Mouse (Mus musculus) embryo, embryonic 9.5 days (tissue): ENCODE data around the gene Zfp146.
"Not testable (repeated sequence)": the region's sequence is repeated elsewhere in the genome, so short reads cannot be mapped to it uniquely, and the experiment has no call there.

Experiments
- DNase-seq: peaks from one replicate; pipeline ENCODE4 v3.0.0-alpha.2; 2017; ENCODE audit errors: extremely low spot score

Zfp146 gene

GRCm38 (mm10) chr7:30169583-30170282 is at the start of gene Zfp146:
Gene Zfp146 (minus strand): TSS chr7:30169750.
- peak; percentile 94 for DNase-seq

DNA sequence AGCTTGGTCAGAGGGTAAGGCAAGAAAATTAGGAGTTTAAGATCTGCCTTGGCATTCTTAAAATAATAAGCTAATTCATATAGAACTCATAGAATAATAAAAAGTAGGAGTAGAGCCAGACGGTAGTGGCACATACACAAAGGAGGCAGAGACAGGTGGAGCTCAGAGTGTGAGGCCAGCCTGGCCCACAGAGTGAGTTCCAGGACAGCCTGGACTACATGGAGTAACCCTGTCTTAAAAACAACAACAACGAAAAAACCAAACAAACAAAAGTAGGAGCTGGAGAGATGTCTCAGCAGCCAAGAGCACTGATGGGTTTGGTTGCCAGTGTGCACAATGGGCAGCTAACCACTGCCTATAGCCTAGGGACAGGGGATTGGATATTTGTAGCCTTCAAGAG is 47.7 kb upstream of the Zfp146 start:
- no peak for DNase-seq

- DNase-seq = peak; percentile 87
Observed at GRCm38 (mm10) chr7:30216723-30217151, 47.2 kb upstream of the Zfp146 start.

- no peak for DNase-seq
Observed at GRCm38 (mm10) chr7:30215875-30216274, 46.3 kb upstream of the Zfp146 start.

DNA sequence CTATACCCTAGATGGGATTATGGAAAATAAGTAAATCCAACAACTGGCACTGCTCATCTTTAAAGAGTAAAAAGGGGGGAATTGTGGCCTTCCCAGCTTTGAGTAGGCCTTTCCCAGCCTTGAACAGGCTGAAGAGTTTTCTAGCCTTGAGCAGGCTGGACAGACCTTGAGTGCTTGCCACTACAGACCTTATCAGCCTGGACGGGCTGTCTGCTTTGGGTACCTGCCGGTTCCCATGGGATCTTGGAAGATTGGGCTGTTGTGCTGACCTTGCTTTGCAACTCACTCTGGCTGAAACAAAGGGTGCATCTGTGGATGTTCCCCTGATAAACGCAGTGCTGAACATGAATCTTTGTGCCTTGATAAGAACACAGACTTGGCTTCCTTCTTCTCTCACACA is 44.3 kb upstream of the Zfp146 start:
- no peak for DNase-seq

GRCm38 (mm10) chr7:30211025-30211424 is 41.5 kb upstream of the Zfp146 start:
- DNase-seq = no peak

- not testable (repeated sequence) for DNase-seq
Observed at GRCm38 (mm10) chr7:30206364-30206763, 36.8 kb upstream of the Zfp146 start.

- DNase-seq = peak; percentile 65
Observed at GRCm38 (mm10) chr7:30205383-30205782, 35.8 kb upstream of the Zfp146 start.

DNA sequence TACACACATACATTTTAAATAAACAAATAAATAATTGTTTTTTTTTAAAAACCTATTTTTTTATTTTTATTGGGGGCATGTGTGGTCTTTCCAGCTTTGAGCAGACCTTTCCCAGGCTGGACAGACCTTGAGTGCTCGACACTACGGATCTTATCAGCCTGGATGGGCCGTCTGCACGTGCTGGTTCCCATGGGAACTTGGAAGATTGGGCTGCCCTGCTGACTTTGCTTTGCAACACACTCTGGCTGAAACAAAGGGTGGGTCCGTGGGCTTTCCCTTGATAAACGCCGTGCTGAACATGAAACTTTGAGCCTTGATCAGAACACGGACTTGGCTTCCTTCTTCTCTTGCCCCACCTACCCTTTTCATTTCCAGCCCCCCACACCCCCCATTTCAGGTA is 34.8 kb upstream of the Zfp146 start:
- no peak for DNase-seq

DNA sequence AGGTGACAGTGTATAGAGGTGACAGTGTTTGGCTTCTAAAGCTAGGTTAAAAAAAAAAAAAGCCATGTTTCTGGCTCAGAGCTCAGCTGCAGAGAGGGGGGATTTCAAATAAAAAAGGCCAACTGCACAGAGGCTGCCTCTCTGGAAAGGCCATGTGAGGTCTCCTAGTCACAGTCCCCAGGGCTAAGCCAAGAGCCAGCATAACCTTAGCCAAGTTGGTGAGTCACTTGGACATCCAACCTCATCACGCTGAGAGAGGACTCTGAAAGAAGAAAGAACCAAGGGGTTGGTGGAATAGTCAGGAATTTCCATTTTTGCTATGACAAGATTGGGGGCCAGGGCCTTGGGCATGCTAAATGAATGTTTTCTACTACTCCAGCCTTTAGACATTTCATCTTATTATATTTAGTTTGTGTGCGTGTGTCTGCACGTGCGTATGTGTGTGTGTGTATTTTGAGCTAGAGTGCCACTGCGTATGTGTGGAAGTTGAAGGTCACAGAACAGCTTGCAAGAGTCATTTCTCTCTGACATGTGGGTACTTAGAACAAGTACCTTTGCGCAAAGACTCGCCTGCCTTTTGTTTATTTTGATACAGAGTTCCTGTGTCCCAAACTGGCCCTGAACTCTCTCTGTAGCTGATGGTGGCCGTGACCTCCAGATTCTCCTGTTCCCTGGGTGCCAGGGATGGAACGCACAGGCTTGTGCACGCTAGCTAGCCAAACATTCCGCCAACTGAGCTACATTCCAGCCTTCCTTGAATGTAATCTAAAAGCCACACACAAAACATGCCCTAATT is 33.5 kb upstream of the Zfp146 start:
- no peak for DNase-seq

- DNase-seq = not testable (repeated sequence)
Observed at GRCm38 (mm10) chr7:30200661-30201060, 31.1 kb upstream of the Zfp146 start.

- no peak for DNase-seq
Observed at GRCm38 (mm10) chr7:30200200-30200599, 30.6 kb upstream of the Zfp146 start.

DNA sequence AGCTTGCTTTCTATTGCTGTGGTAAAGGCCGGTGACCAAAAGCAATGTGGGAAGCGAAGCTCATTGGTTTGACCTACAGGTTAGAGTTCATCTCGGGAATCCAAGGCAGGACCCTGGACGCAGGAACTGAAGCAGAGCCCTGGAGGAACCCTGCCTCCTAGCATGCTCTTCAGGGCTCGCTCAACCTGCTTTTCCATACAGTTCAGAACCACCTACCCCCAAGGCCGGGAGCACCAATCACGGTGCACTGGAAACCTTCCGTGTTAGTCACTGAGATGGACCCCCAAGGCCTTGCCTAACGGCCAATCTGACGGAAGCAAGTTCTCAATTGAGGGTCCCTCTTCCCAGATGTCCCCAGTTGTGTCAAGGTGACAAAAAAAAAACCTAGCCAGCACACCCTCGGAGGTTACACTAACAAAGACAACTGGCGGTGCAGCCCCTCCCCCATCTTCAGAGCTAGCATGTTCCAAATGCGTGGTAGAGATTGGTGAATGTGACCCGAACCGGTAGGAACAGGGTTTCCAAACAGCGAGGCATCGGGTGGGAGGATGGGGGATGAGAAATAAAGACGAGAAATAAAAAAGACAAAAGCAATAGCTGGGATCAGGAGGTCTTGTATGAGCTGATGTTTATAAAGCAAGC is 30.1 kb upstream of the Zfp146 start:
- DNase-seq = no peak

GRCm38 (mm10) chr7:30198481-30198971 is 29.0 kb upstream of the Zfp146 start, which contains the start of gene Capns1:
Gene Capns1 (minus strand): TSS chr7:30198811.
- DNase-seq = peak; percentile 82

DNA sequence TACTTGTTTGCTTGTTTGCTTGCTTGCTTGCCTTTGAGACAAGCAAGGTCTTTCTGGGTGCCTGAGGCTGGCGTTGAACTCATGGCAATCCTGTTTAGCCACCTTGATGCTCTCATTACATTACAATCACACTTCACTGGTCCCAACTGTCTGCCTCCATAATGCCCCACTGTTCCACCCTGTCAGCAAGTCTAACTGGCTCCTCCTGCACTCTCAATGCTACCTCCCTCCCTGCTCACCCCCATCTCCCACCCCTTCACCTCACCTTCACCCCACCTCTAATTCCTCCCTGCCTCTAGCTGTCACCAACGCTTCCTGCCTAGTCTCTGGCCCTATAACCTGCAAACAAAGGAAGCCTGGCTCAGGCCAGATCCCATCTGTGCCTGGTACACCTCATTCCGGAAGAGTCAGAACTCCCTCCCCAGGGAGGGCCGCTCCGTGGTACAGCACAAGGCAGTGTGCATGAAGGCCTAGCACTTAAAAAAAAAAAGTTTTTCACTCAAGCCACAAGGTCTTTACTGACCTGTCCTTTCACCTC is 28.1 kb upstream of the Zfp146 start:
- DNase-seq = no peak

DNA sequence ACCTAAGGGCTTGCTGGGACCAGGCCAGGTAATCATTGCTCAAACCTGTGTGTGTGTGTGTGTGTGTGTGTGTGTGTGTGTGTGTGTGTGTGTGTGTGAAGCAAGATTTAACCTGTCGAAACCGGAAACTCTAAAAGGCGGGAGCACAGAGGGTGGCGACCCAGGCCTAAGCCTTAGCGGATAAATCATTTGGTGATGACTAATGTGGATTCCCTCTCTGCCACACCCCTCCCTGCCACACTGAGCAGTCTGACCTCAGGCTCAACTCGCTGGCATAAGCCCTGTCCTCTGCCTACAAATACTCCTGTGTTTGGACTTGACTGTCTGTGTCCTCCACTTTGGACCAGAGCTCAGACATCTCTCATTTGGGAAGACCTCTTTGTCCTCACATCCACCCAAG is 26.6 kb upstream of the Zfp146 start:
- DNase-seq = no peak

- DNase-seq = no peak
Observed at GRCm38 (mm10) chr7:30195461-30195860, 25.9 kb upstream of the Zfp146 start.

GRCm38 (mm10) chr7:30194884-30195283 is 25.3 kb upstream of the Zfp146 start:
- peak; percentile 95 for DNase-seq

- DNase-seq = peak; percentile 49
Observed at GRCm38 (mm10) chr7:30194101-30194831, 24.7 kb upstream of the Zfp146 start.

- DNase-seq = peak; percentile 87
Observed at GRCm38 (mm10) chr7:30193581-30194100, 24.1 kb upstream of the Zfp146 start.

- peak; percentile 49 for DNase-seq
Observed at GRCm38 (mm10) chr7:30193013-30193412, 23.5 kb upstream of the Zfp146 start.
